Comparison of ENCODE assay signal across 7 mouse cellular contexts in genomic region chr11:5098736-5099542, GRCm38 (mm10). TPM values are rescaled to one million over a fixed set of nuclear protein-coding genes. Genes with fewer than 3 reads are reported as not detected.
DNase-seq lines count a peak whose midpoint lies in the region; ATAC-seq and TF ChIP-seq lines count a peak whose summit lies in the region.

Gene Rhbdd3 (plus strand): TSS chr11:5098926.
Gene Ewsr1 (minus strand): TSS chr11:5099266.

- peak within 1 kb of the TSS; percentile 69 for H3K4me3 ChIP-seq in embryonic facial prominence, embryonic 12.5 days
- peak within 1 kb of the TSS; percentile 70 for H3K4me3 ChIP-seq in kidney, adult 2 months (ENCODE audit: insufficient read depth, low read depth, low read length)
- peak within 1 kb of the TSS; percentile 100 for H3K4me3 ChIP-seq in limb, embryonic 12.5 days (replicated peaks)
- peak within 1 kb of the TSS; percentile 66 for H3K4me3 ChIP-seq in midbrain, embryonic 15.5 days
- peak within 1 kb of the TSS; percentile 91 for H3K4me3 ChIP-seq in spleen, adult 2 months (ENCODE audit: extremely low read depth, insufficient read depth, insufficient read length)

- TF ChIP-seq POLR2A in kidney, adult 2 months (IDR thresholded peaks at IDR 0.05; ENCODE audit: low read depth, low read length) = peak; percentile 53
- peak; percentile 84 for TF ChIP-seq POLR2A in spleen, adult 2 months (IDR thresholded peaks at IDR 0.05; ENCODE audit: low read depth, low read length)

- H3K4me2 ChIP-seq in embryonic facial prominence, embryonic 12.5 days (replicated peaks) = peak within 1 kb of the TSS; percentile 83
- H3K4me2 ChIP-seq in limb, embryonic 12.5 days = peak within 1 kb of the TSS; percentile 92
- H3K4me2 ChIP-seq in midbrain, embryonic 15.5 days = peak within 1 kb of the TSS; percentile 78

- DNase-seq in adrenal gland, postnatal 25 days = peak; percentile 98
- peak; percentile 97 to 99 for DNase-seq in heart, adult 18-20 months
- peak; percentile 98 for DNase-seq in kidney, adult 2 months
- DNase-seq in spleen, adult 2 months (ENCODE audit: low read depth in 1 of 2, low spot score in 2 of 2) = peak; percentile 94 to 95

- peaks cover 12% of the 10 kb centered on the region; the same call in 1 of the 2 replicates for H3K36me3 ChIP-seq in embryonic facial prominence, embryonic 12.5 days
- no peaks in the 10 kb centered on the region for H3K36me3 ChIP-seq in kidney, adult 2 months (ENCODE audit: control insufficient read depth, insufficient read depth, low read length)
- H3K36me3 ChIP-seq in limb, embryonic 12.5 days = peaks cover 10% of the 10 kb centered on the region
- no peaks in the 10 kb centered on the region; the same call in 1 of the 2 replicates for H3K36me3 ChIP-seq in midbrain, embryonic 15.5 days (replicated peaks)
- H3K36me3 ChIP-seq in spleen, adult 2 months (ENCODE audit: control insufficient read depth, insufficient read depth, low read length) = no peaks in the 10 kb centered on the region

- no peaks in the 10 kb centered on the region for H3K9me3 ChIP-seq in embryonic facial prominence, embryonic 12.5 days
- H3K9me3 ChIP-seq in limb, embryonic 12.5 days = no peaks in the 10 kb centered on the region
- H3K9me3 ChIP-seq in midbrain, embryonic 15.5 days = no peaks in the 10 kb centered on the region

- H3K27ac ChIP-seq in embryonic facial prominence, embryonic 12.5 days = peak within 1 kb of the TSS; percentile 97
- peak within 1 kb of the TSS; percentile 99 for H3K27ac ChIP-seq in kidney, adult 2 months (ENCODE audit: insufficient read depth, low read depth, low read length)
- H3K27ac ChIP-seq in limb, embryonic 12.5 days = peak within 1 kb of the TSS; percentile 97
- peak within 1 kb of the TSS; percentile 99 for H3K27ac ChIP-seq in midbrain, embryonic 15.5 days
- peak within 1 kb of the TSS; percentile 100 for H3K27ac ChIP-seq in spleen, adult 2 months (ENCODE audit: insufficient read depth, low read length)

- H3K4me1 ChIP-seq in embryonic facial prominence, embryonic 12.5 days = peaks cover 25% of the 10 kb centered on the region
- peaks cover 7% of the 10 kb centered on the region; the same call in 1 of the 2 replicates for H3K4me1 ChIP-seq in kidney, adult 2 months (ENCODE audit: control insufficient read depth, insufficient read depth, low read length)
- peaks cover 41% of the 10 kb centered on the region for H3K4me1 ChIP-seq in limb, embryonic 12.5 days (replicated peaks)
- H3K4me1 ChIP-seq in midbrain, embryonic 15.5 days = peaks cover 42% of the 10 kb centered on the region
- peaks cover 2% of the 10 kb centered on the region for H3K4me1 ChIP-seq in spleen, adult 2 months (ENCODE audit: control insufficient read depth, insufficient read depth, insufficient read length)

- no peaks in the 10 kb centered on the region for H3K27me3 ChIP-seq in embryonic facial prominence, embryonic 12.5 days
- H3K27me3 ChIP-seq in kidney, adult 2 months (replicated peaks; ENCODE audit: control insufficient read depth, insufficient read depth, low read length) = no peaks in the 10 kb centered on the region
- no peaks in the 10 kb centered on the region for H3K27me3 ChIP-seq in limb, embryonic 12.5 days
- no peaks in the 10 kb centered on the region for H3K27me3 ChIP-seq in midbrain, embryonic 15.5 days (replicated peaks)
- H3K27me3 ChIP-seq in spleen, adult 2 months (ENCODE audit: control insufficient read depth, insufficient read depth, low read length) = no peaks in the 10 kb centered on the region

- WGBS in embryonic facial prominence, embryonic 12.5 days = under 1% methylated on average over 90 of the region's 92 CpGs
- under 1% methylated on average over 92 of the region's 92 CpGs for whole genome bisulfite sequencing in kidney, adult 2 months
- under 1% methylated on average over 92 of the region's 92 CpGs for WGBS in limb, embryonic 12.5 days
- WGBS in midbrain, embryonic 15.5 days = under 1% methylated on average over 87 of the region's 92 CpGs
- under 1% methylated on average over 91 of the region's 92 CpGs for WGBS in spleen, adult 2 months

- H3K9ac ChIP-seq in embryonic facial prominence, embryonic 12.5 days = peak within 1 kb of the TSS; percentile 90
- H3K9ac ChIP-seq in limb, embryonic 12.5 days (replicated peaks) = peak within 1 kb of the TSS; percentile 99
- H3K9ac ChIP-seq in midbrain, embryonic 15.5 days = peak within 1 kb of the TSS; percentile 85

- TF ChIP-seq CTCF in kidney, adult 2 months (conservative IDR thresholded peaks at IDR 0.05; ENCODE audit: insufficient read depth, insufficient read length, low read depth, low read length) = no peak
- no peak for TF ChIP-seq CTCF in spleen, adult 2 months (IDR thresholded peaks at IDR 0.05; ENCODE audit: extremely low read depth, insufficient read depth, insufficient read length, insufficient replicate concordance)

- peak; percentile 85 for ATAC-seq in embryonic facial prominence, embryonic 12.5 days (ENCODE audit: insufficient number of reproducible peaks, insufficient read depth, low FRiP score, low TSS enrichment)
- ATAC-seq in limb, embryonic 12.5 days (ENCODE audit: insufficient number of reproducible peaks, insufficient read depth, low FRiP score, low TSS enrichment, low read depth) = peak; percentile 85
- peak; percentile 90 for ATAC-seq in midbrain, embryonic 15.5 days (replicated peaks)

RNA-seq across cellular contexts. Expression of gene Rhbdd3, which starts in this region (rescaled TPM):
- 18.8 and 27.9 TPM in 2 replicates for total RNA-seq in adrenal gland, postnatal 25 days (2021)
- 26.4 and 27.9 TPM in 2 replicates for polyA plus RNA-seq in embryonic facial prominence, embryonic 12.5 days (2016; fragmentation: Nextera tagmentation; extraction: Ambion mirVana)
- total RNA-seq in heart, adult 18-20 months (2021) = 10 to 100 TPM; 25.6 to 28.2 TPM
- polyA plus RNA-seq in kidney, adult 2 months (2012; rRNA removed) = 26.4 and 35.6 TPM in 2 replicates
- 23.2 and 24.8 TPM in 2 replicates for polyA plus RNA-seq in limb, embryonic 12.5 days (2016; fragmentation: Nextera tagmentation; extraction: Ambion mirVana)
- 49.5 and 55.4 TPM in 2 replicates for polyA plus RNA-seq in midbrain, embryonic 15.5 days (2015; fragmentation: Nextera tagmentation; extraction: Ambion mirVana)
- 14.6 and 17.8 TPM in 2 replicates for polyA plus RNA-seq in spleen, adult 2 months (2012; rRNA removed)

RNA-seq across cellular contexts. Expression of gene Ewsr1, which starts in this region (rescaled TPM):
- total RNA-seq in adrenal gland, postnatal 25 days (2021) = 361 and 374 TPM in 2 replicates
- 949 and 978 TPM in 2 replicates for polyA plus RNA-seq in embryonic facial prominence, embryonic 12.5 days (2016; fragmentation: Nextera tagmentation; extraction: Ambion mirVana)
- 100 to 1,000 TPM in 1 of 2 experiments, 10 to 100 TPM in 1; 70.0 to 104 TPM for total RNA-seq in heart, adult 18-20 months (2021)
- 204 and 218 TPM in 2 replicates for polyA plus RNA-seq in kidney, adult 2 months (2012; rRNA removed)
- polyA plus RNA-seq in limb, embryonic 12.5 days (2016; fragmentation: Nextera tagmentation; extraction: Ambion mirVana) = 1,006 and 1,007 TPM in 2 replicates
- polyA plus RNA-seq in midbrain, embryonic 15.5 days (2015; fragmentation: Nextera tagmentation; extraction: Ambion mirVana) = 635 and 653 TPM in 2 replicates
- polyA plus RNA-seq in spleen, adult 2 months (2012; rRNA removed) = 322 and 566 TPM in 2 replicates

Comparison
In these comparisons a context has a peak if more than half of its experiments do, and no peak if none do; other contexts are left out.
1. Peak in every context shown above with its lines: DNase-seq, ATAC-seq, H3K4me3 ChIP-seq and H3K27ac ChIP-seq.